Mouse (Mus musculus): ENCODE results near the gene Sstr1.

The Sstr1 gene

GRCm38 (mm10) chr12:58211163-58212071, at the start of gene Sstr1:
Gene Sstr1 (plus strand): TSS chr12:58211772.
- peak in 1 of 2 experiments; percentile 8 for DNase-seq (ENCODE audit: low spot score in 2 of 2)

GRCm38 (mm10) chr12:58198810-58199209, 12.8 kb upstream of the Sstr1 start:
- DNase-seq (ENCODE audit: low spot score in 2 of 2) = no peak

GRCm38 (mm10) chr12:58201190-58201589, 10.4 kb upstream of the Sstr1 start:
- no peak for DNase-seq (ENCODE audit: low spot score in 2 of 2)

- no peak for DNase-seq (ENCODE audit: low spot score in 2 of 2)
Observed at GRCm38 (mm10) chr12:58207956-58208355, 3.6 kb upstream of the Sstr1 start.

- DNase-seq (ENCODE audit: low spot score in 2 of 2) = peak in 1 of 2 experiments; percentile 17
Observed at GRCm38 (mm10) chr12:58212261-58212923, 820 bp downstream of the Sstr1 start.

GRCm38 (mm10) chr12:58212924-58213450, 1.4 kb downstream of the Sstr1 start:
- peak; percentile 20 to 29 for DNase-seq (ENCODE audit: low spot score in 2 of 2)

GRCm38 (mm10) chr12:58213451-58214288, 2.1 kb downstream of the Sstr1 start:
- DNase-seq (ENCODE audit: low spot score in 2 of 2) = no peak

GRCm38 (mm10) chr12:58214289-58215136, 2.9 kb downstream of the Sstr1 start:
- no peak for DNase-seq (ENCODE audit: low spot score in 2 of 2)

- DNase-seq (ENCODE audit: low spot score in 2 of 2) = no peak
Observed at GRCm38 (mm10) chr12:58216218-58216617, 4.6 kb downstream of the Sstr1 start.

GRCm38 (mm10) chr12:58219078-58219477, 7.5 kb downstream of the Sstr1 start:
- no peak for DNase-seq (ENCODE audit: low spot score in 2 of 2)

GRCm38 (mm10) chr12:58225644-58226043, 14.1 kb downstream of the Sstr1 start:
- no peak for DNase-seq (ENCODE audit: low spot score in 2 of 2)

- no peak for DNase-seq (ENCODE audit: low spot score in 2 of 2)
Observed at GRCm38 (mm10) chr12:58232489-58232888, 20.9 kb downstream of the Sstr1 start.

- DNase-seq (ENCODE audit: low spot score in 2 of 2) = no peak
Observed at GRCm38 (mm10) chr12:58251901-58252300, 40.3 kb downstream of the Sstr1 start.

Measured in frontal cortex, postnatal 25 days (tissue).